Mouse (Mus musculus) CH12.LX (cell line): ENCODE results near the gene Calcoco1. TPM values are rescaled to one million over a fixed set of nuclear protein-coding genes. Genes with fewer than 3 reads are reported as not detected.

Experiments used
- DNase-seq: peaks from one replicate; pipeline ENCODE4 v3.0.0-alpha.2; 2013; ENCODE audit errors: extremely low read depth
- H3K27ac ChIP-seq: 2 replicates; pipeline ENCODE4 v1.5.1; 2012; ENCODE audit warnings: low read depth, mild to moderate bottlenecking, control low read depth, moderate library complexity; ENCODE audit not compliant: insufficient read depth
- H3K27me3 ChIP-seq: replicated peaks from 2 replicates; pipeline ENCODE3; 2012; ENCODE audit warnings: inconsistent platforms
- H3K36me3 ChIP-seq, 2 experiments: replicated peaks in 1 of 2; 2 replicates each; pipeline versions ENCODE3 to v1.6.1; 2012; ENCODE audit warnings: inconsistent platforms in 1 of 2, low read length in 1 of 2, mild to moderate bottlenecking in 1 of 2, mixed read lengths in 1 of 2, moderate library complexity in 1 of 2; ENCODE audit not compliant: control insufficient read depth in 1 of 2, insufficient read depth in 1 of 2
- H3K4me1 ChIP-seq, 2 experiments: 2 replicates each; pipeline ENCODE4 v1.6.1; 2012; ENCODE audit warnings: inconsistent platforms in 1 of 2, moderate library complexity in 1 of 2; ENCODE audit not compliant: insufficient read depth in 2 of 2, control insufficient read depth in 1 of 2
- H3K4me2 ChIP-seq: 2 replicates; pipeline ENCODE4 v1.6.1; 2012; ENCODE audit warnings: low read depth, mild to moderate bottlenecking, control low read depth; ENCODE audit not compliant: poor library complexity, insufficient read depth, severe bottlenecking
- H3K4me3 ChIP-seq, 3 experiments: fragments of 150-350 bp in 1 of 3; sonication (generic) in 1 of 3; replicated peaks in 1 of 3; 2 replicates each; pipeline versions ENCODE3 to v1.5.1; 2011 to 2012; ENCODE audit warnings: low read depth in 2 of 3, low read length in 2 of 3, mild to moderate bottlenecking in 2 of 3, moderate library complexity in 2 of 3, control low read depth in 1 of 3, improper control_type of control experiment in 1 of 3, inconsistent platforms in 1 of 3, mixed read lengths in 1 of 3; ENCODE audit not compliant: poor library complexity in 1 of 3
- H3K79me2 ChIP-seq: replicated peaks from 2 replicates; pipeline ENCODE4 v1.6.1; 2012; ENCODE audit warnings: mild to moderate bottlenecking, moderate library complexity; ENCODE audit not compliant: control insufficient read depth, poor library complexity, insufficient read depth, severe bottlenecking; ENCODE audit errors: extremely low read depth
- H3K9ac ChIP-seq: 2 replicates; pipeline ENCODE4 v1.6.1; 2012; ENCODE audit warnings: low read depth, mild to moderate bottlenecking, control low read depth, moderate library complexity; ENCODE audit not compliant: insufficient read depth
- H3K9me3 ChIP-seq: replicated peaks from 2 replicates; pipeline ENCODE3; 2012; ENCODE audit warnings: low read length, inconsistent platforms, mixed read lengths
- BHLHE40 ChIP-seq: IDR thresholded peaks from 2 replicates; pipeline ENCODE4 v1.6.1; 2011; ENCODE audit warnings: mild to moderate bottlenecking, low read depth, low read length, improper control_type of control experiment
- CHD1 ChIP-seq: IDR thresholded peaks from 2 replicates; pipeline ENCODE4 v1.6.1; 2012; ENCODE audit warnings: low read depth, low read length, improper control_type of control experiment, inconsistent platforms
- CHD2 ChIP-seq: IDR thresholded peaks from 2 replicates; pipeline ENCODE4 v1.6.1; 2011; ENCODE audit warnings: low read length, improper control_type of control experiment
- CTCF ChIP-seq, 2 experiments: IDR thresholded peaks in 1 of 2; conservative IDR thresholded peaks in 1 of 2; 2 replicates each; pipeline ENCODE4 v1.5.1; 2011 to 2012; ENCODE audit warnings: low read depth in 2 of 2, low read length in 2 of 2, improper control_type of control experiment in 1 of 2, inconsistent platforms in 1 of 2, mild to moderate bottlenecking in 1 of 2, moderate library complexity in 1 of 2
- E2F4 ChIP-seq: IDR thresholded peaks from 2 replicates; pipeline ENCODE4 v1.6.1; 2011; ENCODE audit warnings: low read depth, low read length, improper control_type of control experiment; ENCODE audit not compliant: insufficient replicate concordance
- ETS1 ChIP-seq: conservative IDR thresholded peaks from 2 replicates; pipeline ENCODE4 v1.6.1; 2012; ENCODE audit warnings: low read depth, mild to moderate bottlenecking, inconsistent platforms, low read length, improper control_type of control experiment, moderate library complexity
- GABPA ChIP-seq: IDR thresholded peaks from 2 replicates; pipeline ENCODE4 v1.6.1; 2012; ENCODE audit warnings: low read depth, low read length, improper control_type of control experiment, inconsistent platforms; ENCODE audit not compliant: insufficient replicate concordance
- HCFC1 ChIP-seq: IDR thresholded peaks from 2 replicates; pipeline ENCODE4 v1.6.1; 2012; ENCODE audit warnings: low read depth, mild to moderate bottlenecking, inconsistent platforms, low read length, improper control_type of control experiment
- JUND ChIP-seq: conservative IDR thresholded peaks from 2 replicates; pipeline ENCODE4 v1.6.1; 2011; ENCODE audit warnings: low read depth, low read length, improper control_type of control experiment
- MAX ChIP-seq: IDR thresholded peaks from 2 replicates; pipeline ENCODE4 v1.6.1; 2011; ENCODE audit warnings: low read length, improper control_type of control experiment
- MAZ ChIP-seq: IDR thresholded peaks from 2 replicates; pipeline ENCODE4 v1.6.1; 2012; ENCODE audit warnings: low read depth, mild to moderate bottlenecking, inconsistent platforms, low read length, improper control_type of control experiment, moderate library complexity
- MEF2A ChIP-seq: IDR thresholded peaks from 2 replicates; pipeline ENCODE4 v1.6.1; 2014; ENCODE audit warnings: low read depth, mild to moderate bottlenecking, inconsistent platforms, low read length, improper control_type of control experiment, borderline replicate concordance
- PAX5 ChIP-seq: IDR thresholded peaks from 2 replicates; pipeline ENCODE4 v1.6.1; 2012; ENCODE audit warnings: low read length, inconsistent platforms, mixed read lengths
- POLR2A ChIP-seq: IDR thresholded peaks from 2 replicates; pipeline ENCODE4 v1.6.1; 2011; ENCODE audit warnings: low read depth, mild to moderate bottlenecking, improper control_type of control experiment, low read length
- POLR2AphosphoS2 ChIP-seq: IDR thresholded peaks from 2 replicates; pipeline ENCODE4 v1.6.1; 2011; ENCODE audit warnings: low read depth, low read length, improper control_type of control experiment
- RAD21 ChIP-seq: IDR thresholded peaks from 2 replicates; pipeline ENCODE4 v1.6.1; 2011; ENCODE audit warnings: low read depth, mild to moderate bottlenecking, low read length, improper control_type of control experiment, moderate library complexity
- RCOR1 ChIP-seq: conservative IDR thresholded peaks from 2 replicates; pipeline ENCODE4 v1.6.1; 2012; ENCODE audit warnings: low read depth, mild to moderate bottlenecking, inconsistent platforms, low read length, improper control_type of control experiment
- SIN3A ChIP-seq: IDR thresholded peaks from 2 replicates; pipeline ENCODE4 v1.6.1; 2012; ENCODE audit warnings: low read length, improper control_type of control experiment, inconsistent platforms
- TBP ChIP-seq: conservative IDR thresholded peaks from 2 replicates; pipeline ENCODE4 v1.6.1; 2011; ENCODE audit warnings: low read depth, low read length, improper control_type of control experiment
- UBTF ChIP-seq: IDR thresholded peaks from 2 replicates; pipeline ENCODE4 v1.6.1; 2012; ENCODE audit warnings: low read depth, mild to moderate bottlenecking, inconsistent platforms, low read length, improper control_type of control experiment, moderate library complexity
- USF2 ChIP-seq: conservative IDR thresholded peaks from 2 replicates; pipeline ENCODE4 v1.6.1; 2011; ENCODE audit warnings: low read depth, low read length, improper control_type of control experiment
- dilution Hi-C: fragments of 300-500 bp; cut with MboI; formaldehyde crosslinking; loops from 2 replicates; pipeline ENCODE4 v1.14.3; 2020; ENCODE audit warnings: low sequenced_read_pairs; ENCODE audit not compliant: extremely low pct_unique_long_range_greater_than_20kb, extremely low pct_ligation_motif_present
- in situ Hi-C: fragments of 300-500 bp; cut with MboI; formaldehyde crosslinking; loops from 3 replicates; pipeline ENCODE4 v1.14.3; 2019; ENCODE audit warnings: low sequenced_read_pairs, low pct_ligation_motif_present, low pct_unique_long_range_greater_than_20kb, mixed read lengths
- polyA plus RNA-seq: library from polyadenylated mRNA; unstranded; fragments of >175 nt; gene quantifications from 2 replicates; pipeline ENCODE4 v1.2.1, GENCODE M21; 2012; ENCODE audit warnings: low read depth; ENCODE audit not compliant: insufficient read length
- total RNA-seq, 2 experiments: library from RNA; depleted of rRNA; stranded (reverse); fragments of 300-350 nt in 1 of 2; fragments of >200 nt in 1 of 2; gene quantifications; 2 replicates each; pipeline ENCODE4 v1.2.3; 2012 to 2014

The Calcoco1 gene
- total and polyA plus RNA-seq, 3 experiments, result 3.6 to 8.5 (median 7.6) TPM

- Histone ChIP-seq H3K4me1 (no peaks in the 10 kb centered on the region), H3K9ac (no peak overlapping the region), H3K4me3 (no peak overlapping the region), H3K9me3 (no peaks in the 10 kb centered on the region), H3K36me3 (no peaks in the 10 kb centered on the region), H3K27ac (no peak overlapping the region), H3K27me3 (peaks cover 96% of the 10 kb centered on the region), H3K79me2 (no peaks in the 10 kb centered on the region), H3K4me2 (no peak overlapping the region)
- DNase-seq, result no peak
- in situ Hi-C loops (no loop called here), dilution Hi-C loops (no loop called here)
- no peak for TF ChIP-seq USF2
- no peak for TF ChIP-seq MAX
- no peak for TF ChIP-seq SIN3A
- no peak for TF ChIP-seq PAX5
- no peak for TF ChIP-seq POLR2AphosphoS2
- TF ChIP-seq POLR2A, result no peak
- TF ChIP-seq RAD21, result no peak
- no peak for TF ChIP-seq GABPA
- no peak for TF ChIP-seq RCOR1
- no peak for TF ChIP-seq CHD2
- no peak for TF ChIP-seq BHLHE40
- TF ChIP-seq HCFC1, result no peak
- TF ChIP-seq JUND, result no peak
- no peak for TF ChIP-seq MEF2A
- no peak for TF ChIP-seq TBP
These were observed 48.9 kb upstream of the Calcoco1 start for GRCm38 (mm10) chr15:102770866-102771265.

- Histone ChIP-seq H3K27ac (no peak overlapping the region), H3K4me2 (no peak overlapping the region), H3K4me3 (no peak overlapping the region), H3K36me3 (no peaks in the 10 kb centered on the region), H3K9ac (no peak overlapping the region), H3K27me3 (peaks cover 89% of the 10 kb centered on the region), H3K9me3 (no peaks in the 10 kb centered on the region), H3K4me1 (no peaks in the 10 kb centered on the region), H3K79me2 (no peaks in the 10 kb centered on the region)
- dilution Hi-C loops, result no loop called here
- in situ Hi-C loops, result no loop called here
- DNase-seq, result no peak
- TF ChIP-seq MEF2A (no peak), PAX5 (no peak), CTCF (conservative IDR thresholded peaks at IDR 0.05 in 1 of 2, IDR thresholded peaks at IDR 0.05 in 1 of 2; ENCODE audit: low read depth in 2 of 2, low read length in 2 of 2) (no peak), ETS1 (no peak), E2F4 (no peak), CHD1 (no peak), MAZ (no peak), UBTF (no peak), HCFC1 (no peak), RCOR1 (no peak)
These were observed 43.2 kb upstream of the Calcoco1 start for GRCm38 (mm10) chr15:102765207-102765606.
